Mouse (Mus musculus): Measurements from ENCODE around the gene Tmem60.

DNA sequence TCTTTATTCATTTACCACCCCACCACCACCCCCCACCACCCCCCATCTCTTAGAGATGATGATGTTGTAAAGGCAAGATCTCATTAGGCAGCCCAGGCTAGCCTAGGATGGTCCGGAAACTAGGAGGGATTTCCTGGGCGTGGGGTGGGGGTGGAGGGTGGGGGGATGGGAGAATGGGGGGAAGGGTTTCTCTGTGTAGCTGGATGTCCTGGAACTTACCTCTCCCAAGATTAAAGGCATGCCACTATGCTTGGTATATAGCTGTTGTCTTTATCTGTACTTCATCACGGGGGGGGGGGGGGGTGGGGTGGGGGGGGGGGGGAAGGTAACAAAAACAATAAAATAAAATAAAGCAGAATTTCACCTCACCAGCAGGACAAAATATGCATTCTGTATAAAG, 38.6 kb upstream of the Tmem60 start:
- no peak for TF ChIP-seq CTCF (IDR thresholded peaks at IDR 0.05; ENCODE audit: insufficient read depth, low read depth, low read length)
- TF ChIP-seq POLR2A (IDR thresholded peaks at IDR 0.05; ENCODE audit: insufficient read depth, low read depth, low read length) = no peak

Data from olfactory bulb, adult 2 months (tissue).